Comparison of ENCODE assay signal across 12 mouse cellular contexts in genomic region chr1:192762946-192763933, GRCm38 (mm10). TPM values are rescaled to one million over a fixed set of nuclear protein-coding genes. Genes with fewer than 3 reads are reported as not detected.
A peak's percentile ranks its signal among the peaks of the same experiment; 100 is the strongest.
DNase-seq lines count a peak whose midpoint lies in the region; ATAC-seq lines count a peak whose summit lies in the region.
"Had no signal": no experiment of that assay in that cellular context is flagged by ENCODE, and none has a peak within 500 bp of the region (broad histone marks: within the 10 kb centered on the region; RNA-seq: fewer than 3 reads in every experiment).

No protein-coding gene starts in this region.

- no peaks in the 10 kb centered on the region for H3K9me3 ChIP-seq in heart, embryonic 16.5 days (replicated peaks; ENCODE audit: control insufficient read depth, low read length)
- no peaks in the 10 kb centered on the region for H3K9me3 ChIP-seq in stomach, embryonic 16.5 days (replicated peaks; ENCODE audit: control insufficient read depth, low read length)
- H3K9me3 ChIP-seq in kidney, embryonic 15.5 days (replicated peaks) = no peaks in the 10 kb centered on the region
- H3K9me3 ChIP-seq: heart, embryonic 15.5 days had no signal

- DNase-seq in layer of hippocampus, adult 11-12 months (ENCODE audit: low spot score) = peak; percentile 66
- no peak for DNase-seq in layer of hippocampus, adult 8-10 months (ENCODE audit: low spot score in 2 of 2)
- peak; percentile 32 for DNase-seq in thymus, postnatal 14 days
- no peak for DNase-seq in thymus, postnatal 10 days (ENCODE audit: low spot score in 2 of 2)
- no peak for DNase-seq in kidney, adult 9 months
- DNase-seq: embryo, embryonic 11 days; lung, embryonic 14.5 days; retina, postnatal 1 day had no signal

- ATAC-seq in heart, embryonic 16.5 days (replicated peaks; ENCODE audit: extremely low read depth, insufficient read depth, low FRiP score) = no peak
- peak; percentile 53; the same call in 1 of the 2 replicates for ATAC-seq in stomach, embryonic 16.5 days (ENCODE audit: insufficient read depth, low FRiP score)
- ATAC-seq in kidney, embryonic 15.5 days (replicated peaks; ENCODE audit: low FRiP score) = no peak

- 59% methylated on average over 7 of the region's 7 CpGs for WGBS in heart, embryonic 16.5 days
- WGBS in stomach, embryonic 16.5 days = 52% methylated on average over 7 of the region's 7 CpGs
- WGBS in kidney, embryonic 15.5 days = 80% methylated on average over 7 of the region's 7 CpGs

- no peaks in the 10 kb centered on the region for H3K27me3 ChIP-seq in heart, embryonic 16.5 days (ENCODE audit: control insufficient read depth, insufficient read depth, low read length)
- no peaks in the 10 kb centered on the region for H3K27me3 ChIP-seq in stomach, embryonic 16.5 days (ENCODE audit: control insufficient read depth, insufficient read depth, low read length)
- no peaks in the 10 kb centered on the region for H3K27me3 ChIP-seq in kidney, embryonic 15.5 days
- H3K27me3 ChIP-seq: heart, embryonic 15.5 days had no signal

- no peak overlapping the region for H3K4me2 ChIP-seq in heart, embryonic 16.5 days (ENCODE audit: low read depth, low read length)
- H3K4me2 ChIP-seq in stomach, embryonic 16.5 days (ENCODE audit: low read depth, low read length) = no peak overlapping the region
- H3K4me2 ChIP-seq in kidney, embryonic 15.5 days = no peak overlapping the region
- H3K4me2 ChIP-seq: heart, embryonic 15.5 days; lung, embryonic 14.5 days had no signal

- no peak overlapping the region for H3K4me3 ChIP-seq in heart, embryonic 16.5 days (ENCODE audit: low read length)
- H3K4me3 ChIP-seq in stomach, embryonic 16.5 days (replicated peaks; ENCODE audit: low read length) = no peak overlapping the region
- no peak overlapping the region for H3K4me3 ChIP-seq in kidney, embryonic 15.5 days (replicated peaks)
- H3K4me3 ChIP-seq: heart, embryonic 15.5 days had no signal

- H3K36me3 ChIP-seq in heart, embryonic 16.5 days (ENCODE audit: control insufficient read depth, insufficient read depth) = no peaks in the 10 kb centered on the region
- H3K36me3 ChIP-seq in stomach, embryonic 16.5 days (ENCODE audit: control insufficient read depth, insufficient read depth, low read length) = no peaks in the 10 kb centered on the region
- H3K36me3 ChIP-seq in kidney, embryonic 15.5 days = no peaks in the 10 kb centered on the region
- H3K36me3 ChIP-seq: heart, embryonic 15.5 days had no signal

- H3K9ac ChIP-seq in heart, embryonic 16.5 days (ENCODE audit: low read length) = no peak overlapping the region
- no peak overlapping the region for H3K9ac ChIP-seq in stomach, embryonic 16.5 days (ENCODE audit: low read length)
- no peak overlapping the region for H3K9ac ChIP-seq in kidney, embryonic 15.5 days
- H3K9ac ChIP-seq: heart, embryonic 15.5 days; lung, embryonic 14.5 days had no signal

- H3K4me1 ChIP-seq in heart, embryonic 16.5 days (ENCODE audit: control insufficient read depth, insufficient read depth, low read length) = peaks cover 11% of the 10 kb centered on the region
- H3K4me1 ChIP-seq in stomach, embryonic 16.5 days (ENCODE audit: control insufficient read depth, insufficient read depth, low read length) = peaks cover 5% of the 10 kb centered on the region; the same call in 1 of the 2 replicates
- peaks cover 11% of the 10 kb centered on the region; the same call in 1 of the 2 replicates for H3K4me1 ChIP-seq in kidney, embryonic 15.5 days

- peak overlapping the region; percentile 56; the same call in 1 of the 2 replicates for H3K27ac ChIP-seq in heart, embryonic 16.5 days (ENCODE audit: low read length)
- H3K27ac ChIP-seq in stomach, embryonic 16.5 days (ENCODE audit: low read length) = no peak overlapping the region
- no peak overlapping the region for H3K27ac ChIP-seq in kidney, embryonic 15.5 days
- H3K27ac ChIP-seq: heart, embryonic 15.5 days had no signal

RNA-seq across cellular contexts. Expression of gene Hhat, which starts 7.8 kb away (rescaled TPM):
- total RNA-seq in layer of hippocampus, adult 8-10 months (2022) = 1 to 10 TPM; 1.4 to 2.1 (median 1.7) TPM
- 5.6 and 6.7 TPM in 2 replicates for polyA plus RNA-seq in heart, embryonic 16.5 days (2015; fragmentation: Nextera tagmentation; extraction: Ambion mirVana)
- polyA plus RNA-seq in stomach, embryonic 16.5 days (2015; fragmentation: Nextera tagmentation; extraction: Ambion mirVana) = 8.1 and 8.9 TPM in 2 replicates
- polyA plus RNA-seq in kidney, embryonic 15.5 days (2015; fragmentation: Nextera tagmentation; extraction: Ambion mirVana) = 13.7 and 15.4 TPM in 2 replicates

Comparison
In these comparisons a context has a peak if more than half of its experiments do, and no peak if none do; other contexts are left out.
1. DNase-seq: peak in layer of hippocampus, adult 11-12 months (single experiment) and thymus, postnatal 14 days (single experiment); none in layer of hippocampus, adult 8-10 months (0 of 2), thymus, postnatal 10 days (0 of 2) and kidney, adult 9 months (single experiment).